Mouse (Mus musculus) forelimb bud, embryonic 11.5 days (tissue): ENCODE measurements around the gene Lrrc49.

ENCODE experiments used
- DNase-seq: peaks from one replicate; pipeline ENCODE4 v3.0.0-alpha.2; 2012; ENCODE audit warnings: low read depth, low spot score

The Lrrc49 gene

DNA sequence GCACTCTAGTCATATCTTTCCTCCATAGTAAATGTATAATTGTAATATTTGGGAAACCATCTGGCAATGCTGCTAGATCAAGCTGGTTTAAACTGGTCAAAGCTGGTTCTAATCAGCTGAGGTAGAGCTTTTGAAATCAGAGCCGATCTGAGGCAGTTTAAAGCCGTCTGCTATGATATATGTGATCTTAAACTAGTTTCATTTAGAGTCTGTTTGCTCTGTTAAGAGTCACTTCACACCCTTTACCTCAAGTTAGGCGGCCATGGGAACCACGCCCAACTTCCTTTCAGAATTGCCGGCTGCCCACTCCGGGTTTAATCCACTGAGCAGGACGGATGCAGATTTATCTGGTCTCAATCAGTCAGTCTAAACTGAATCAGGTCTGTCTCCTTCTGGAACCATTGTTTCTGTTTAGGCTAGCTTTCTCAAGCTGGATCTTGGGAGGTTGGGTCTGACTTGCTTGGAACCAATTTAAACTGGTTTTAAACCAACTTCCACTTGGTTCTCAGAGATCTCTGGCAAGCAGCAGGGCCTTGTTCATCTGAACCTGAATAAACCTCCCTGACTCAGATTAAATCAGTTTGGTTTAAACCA, 144.4 kb downstream of the Lrrc49 start:
- DNase-seq = peak; percentile 70

GRCm38 (mm10) chr9:60530310-60530709, 157.6 kb downstream of the Lrrc49 start:
- DNase-seq = no peak

GRCm38 (mm10) chr9:60529348-60530243, 158.4 kb downstream of the Lrrc49 start:
- DNase-seq = no peak

DNA sequence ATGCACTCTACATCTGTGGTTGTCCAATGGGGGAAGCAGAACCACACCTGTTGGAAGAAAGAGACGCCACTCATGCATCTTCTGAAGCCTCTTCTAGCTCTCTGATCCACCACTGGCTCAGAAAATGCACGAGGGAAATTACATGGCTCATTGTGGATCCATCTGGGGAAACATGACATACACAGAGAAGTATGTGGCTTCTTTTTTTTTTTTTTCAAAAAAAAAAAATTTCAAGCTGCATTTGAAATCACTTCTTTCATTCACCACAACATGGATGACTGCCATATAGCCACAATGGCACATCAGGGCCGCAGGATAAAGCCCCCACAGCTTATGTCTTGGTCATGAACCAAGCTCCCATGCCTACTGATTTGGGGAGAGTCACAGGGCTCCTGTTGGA, 159.7 kb downstream of the Lrrc49 start:
- DNase-seq = no peak

- no peak for DNase-seq
Measured at GRCm38 (mm10) chr9:60527836-60528235, 160.1 kb downstream of the Lrrc49 start.

DNA sequence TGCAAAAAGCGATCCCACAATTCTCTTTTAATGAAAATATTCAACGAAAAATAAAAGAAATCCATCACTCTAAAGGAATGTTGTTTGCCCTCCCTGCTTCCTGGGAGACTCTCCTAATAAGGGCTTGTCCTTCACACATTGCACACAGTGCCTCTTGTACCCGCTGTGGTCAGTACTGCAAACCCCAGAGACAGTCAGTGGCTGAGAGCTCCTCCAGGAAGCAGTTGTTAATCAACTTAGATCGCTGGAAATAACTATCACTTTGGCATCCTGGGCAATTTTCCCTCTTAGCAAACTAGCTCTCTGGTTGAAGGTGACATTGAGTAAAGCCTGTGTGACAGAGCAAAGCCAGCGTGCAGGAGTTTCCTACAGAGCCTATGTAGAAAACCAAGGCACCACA, 160.9 kb downstream of the Lrrc49 start:
- no peak for DNase-seq

DNA sequence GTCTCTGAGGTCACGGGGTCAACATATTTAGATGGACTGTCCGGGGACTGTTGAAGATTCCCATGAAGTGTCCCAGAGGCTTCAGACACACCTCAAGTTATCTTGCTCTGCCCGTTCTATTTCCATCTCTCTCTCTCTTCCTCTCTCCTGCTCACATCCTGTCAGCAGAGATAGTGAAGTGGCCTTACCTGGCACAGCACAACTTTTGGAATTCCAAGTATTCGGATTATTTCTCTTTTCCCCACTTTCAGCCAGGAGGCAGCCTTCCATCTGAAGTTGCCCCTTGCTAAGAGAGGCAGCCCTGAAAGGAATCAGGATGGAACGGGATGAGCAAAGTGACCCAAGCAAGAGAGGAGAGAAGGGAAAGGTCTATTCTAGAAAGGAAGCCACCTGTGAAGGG, 161.8 kb downstream of the Lrrc49 start:
- no peak for DNase-seq

DNA sequence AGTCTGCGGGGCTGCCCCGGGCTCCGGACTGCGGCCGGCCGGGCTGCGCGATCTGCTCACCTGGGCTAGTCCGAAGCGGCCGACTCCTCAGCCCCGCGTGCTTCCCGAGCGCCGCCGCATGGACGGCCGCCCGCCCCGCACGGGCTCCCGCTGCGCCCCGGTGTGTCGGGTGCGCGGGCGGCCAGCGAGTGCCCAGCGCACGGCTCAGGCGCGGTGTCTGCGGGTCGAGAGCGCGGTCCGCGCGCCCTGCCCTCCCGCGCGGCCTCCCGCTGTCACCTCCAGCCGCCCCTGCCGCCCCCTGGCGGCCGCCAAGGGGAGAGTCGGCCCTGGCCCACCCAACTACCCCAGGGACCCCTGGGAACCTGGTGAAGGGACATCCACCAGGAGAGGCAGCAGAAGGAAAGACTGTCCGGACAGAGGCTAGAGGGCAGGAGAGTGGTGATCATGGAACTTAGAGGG, 166.1 kb downstream of the Lrrc49 start, which contains the start of gene Thsd4:
Gene Thsd4 (minus strand): TSS at position 241 of the 459 bp plus-strand sequence.
- peak; percentile 59 for DNase-seq

GRCm38 (mm10) chr9:60521143-60521542, 166.8 kb downstream of the Lrrc49 start:
- no peak for DNase-seq

DNA sequence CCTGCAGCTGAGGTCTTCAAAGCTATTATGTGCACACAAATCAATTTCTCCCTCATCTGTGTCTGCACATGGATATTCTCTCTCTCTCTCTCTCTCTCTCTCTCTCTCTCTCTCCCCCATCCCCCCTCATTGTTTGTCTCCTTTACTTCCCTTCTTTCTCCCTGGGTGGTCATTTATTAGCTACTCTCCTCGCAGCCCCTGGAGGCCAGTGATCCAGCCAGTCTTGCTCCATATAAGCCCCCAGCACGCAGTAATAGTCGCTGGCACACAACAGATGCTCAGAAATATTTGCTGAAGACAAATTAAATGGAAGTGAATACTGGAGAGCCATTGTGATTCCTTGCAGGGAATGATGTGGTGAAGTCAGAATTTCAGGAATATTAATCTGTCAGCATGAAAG, 168.4 kb downstream of the Lrrc49 start:
- DNase-seq = no peak
